Mouse (Mus musculus) right cerebral cortex, postnatal 36 days (tissue): ENCODE data around the gene Olfml1.

Experiments used
- DNase-seq, 2 experiments: peaks; one replicate each; pipeline ENCODE4 v3.0.0; 2022; ENCODE audit warnings: low spot score in 2 of 2, mixed read lengths in 1 of 2

Olfml1 gene

DNA sequence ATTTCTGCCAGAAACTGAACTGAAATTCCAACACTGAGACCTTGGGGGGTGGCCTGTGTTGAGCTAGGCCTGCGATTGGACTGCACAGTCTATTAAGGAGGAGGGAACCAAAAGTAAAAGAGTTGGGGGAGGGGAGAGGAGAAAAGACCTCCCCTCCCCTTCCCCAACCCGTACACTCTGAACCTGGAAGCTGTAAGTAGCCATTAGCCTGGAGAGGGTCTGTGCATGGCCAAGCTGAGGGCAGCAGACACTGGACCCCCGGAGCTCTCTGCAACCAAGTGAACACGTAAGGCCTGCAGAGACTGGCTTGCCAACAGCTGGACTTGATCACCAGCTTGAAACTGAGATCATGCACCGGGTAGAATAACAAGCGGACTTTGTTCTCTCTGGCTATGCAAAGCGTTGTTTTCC, at the start of gene Olfml1:
Gene Olfml1 (plus strand): TSS at position 186 of the 411 bp plus-strand sequence.
- DNase-seq = peak in 1 of 2 experiments; percentile 2

GRCm38 (mm10) chr7:107519256-107520025, 47.8 kb upstream of the Olfml1 start:
- no peak for DNase-seq

DNA sequence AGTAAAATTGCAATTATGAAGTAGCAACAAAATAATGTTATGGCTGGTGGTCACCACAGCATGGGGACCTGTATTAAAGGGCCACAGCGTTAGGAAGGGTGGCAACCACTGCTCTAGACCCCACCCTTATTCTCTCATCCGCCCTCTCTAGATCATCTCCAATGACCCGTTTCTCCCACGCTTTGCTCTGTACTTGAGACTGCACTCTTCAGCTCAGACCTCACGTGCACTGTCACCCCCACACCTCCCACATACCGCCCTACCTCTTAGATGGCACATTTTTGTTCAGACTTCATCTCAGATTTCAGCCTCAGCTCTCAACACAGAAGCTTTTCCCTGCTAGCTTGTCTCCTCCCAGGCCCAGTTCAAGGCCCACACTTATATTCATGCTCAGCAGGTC, 45.8 kb upstream of the Olfml1 start:
- no peak for DNase-seq

GRCm38 (mm10) chr7:107526299-107526698, 40.9 kb upstream of the Olfml1 start:
- peak; percentile 6 to 9 for DNase-seq

DNA sequence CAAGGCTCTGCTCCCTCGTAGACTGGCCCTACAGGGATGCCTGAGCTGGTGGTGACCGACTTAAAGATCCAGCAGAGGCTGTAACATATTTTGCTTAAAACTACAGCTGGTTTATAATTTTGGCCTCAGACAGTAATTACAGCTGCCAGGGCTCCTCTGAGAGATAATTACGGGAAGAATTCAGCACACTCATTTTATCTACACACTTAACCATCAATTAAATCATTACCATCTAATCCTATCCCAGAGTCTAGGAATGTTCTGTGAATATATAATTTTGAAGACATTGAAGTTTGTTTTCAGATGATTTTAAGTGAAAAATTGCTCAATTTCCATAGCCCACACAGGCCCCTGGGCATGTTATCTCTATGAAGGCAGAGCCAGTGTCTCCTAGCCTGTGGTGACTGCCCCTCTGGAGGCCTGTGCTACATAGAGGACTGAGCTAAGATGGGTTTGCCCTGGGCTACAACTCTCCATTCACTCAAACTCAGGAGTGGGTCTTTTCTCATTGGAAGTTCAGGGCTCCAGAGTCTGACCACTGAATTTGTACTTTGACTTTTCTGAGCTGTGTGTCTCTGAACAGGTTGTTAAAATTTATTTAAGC, 39.0 kb upstream of the Olfml1 start:
- no peak for DNase-seq

GRCm38 (mm10) chr7:107529364-107529763, 37.9 kb upstream of the Olfml1 start:
- DNase-seq = no peak

- DNase-seq = no peak
Measured at GRCm38 (mm10) chr7:107535311-107535710, 31.9 kb upstream of the Olfml1 start.

- no peak for DNase-seq
Measured at GRCm38 (mm10) chr7:107536516-107536915, 30.7 kb upstream of the Olfml1 start.

- DNase-seq = no peak
Measured at GRCm38 (mm10) chr7:107540034-107540433, 27.2 kb upstream of the Olfml1 start.

- DNase-seq = no peak
Measured at GRCm38 (mm10) chr7:107545011-107545410, 22.2 kb upstream of the Olfml1 start.

GRCm38 (mm10) chr7:107547872-107548271, 19.4 kb upstream of the Olfml1 start:
- no peak for DNase-seq

DNA sequence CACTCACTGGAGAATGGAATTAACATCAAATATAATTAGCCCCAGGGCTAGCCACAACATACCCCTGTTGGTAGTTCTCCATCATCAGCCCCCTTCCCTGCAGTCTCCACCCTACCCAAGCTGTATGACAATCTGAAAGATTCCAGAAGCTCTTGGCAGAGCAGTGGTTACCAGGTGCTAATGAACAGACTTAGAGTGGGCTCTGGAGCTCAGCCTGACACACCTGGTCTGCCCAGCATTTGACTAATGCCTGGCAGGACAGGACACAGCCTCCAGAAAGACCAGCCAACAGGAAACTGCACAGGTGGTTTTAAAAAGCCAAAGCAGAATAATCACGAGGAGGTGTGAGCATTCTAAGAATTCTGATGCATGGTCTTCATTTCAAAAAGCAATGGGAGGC, 13.8 kb upstream of the Olfml1 start:
- DNase-seq = no peak

- no peak for DNase-seq
Measured at GRCm38 (mm10) chr7:107555906-107556305, 11.3 kb upstream of the Olfml1 start.

- DNase-seq = no peak
Measured at GRCm38 (mm10) chr7:107560675-107561074, 6.6 kb upstream of the Olfml1 start.

DNA sequence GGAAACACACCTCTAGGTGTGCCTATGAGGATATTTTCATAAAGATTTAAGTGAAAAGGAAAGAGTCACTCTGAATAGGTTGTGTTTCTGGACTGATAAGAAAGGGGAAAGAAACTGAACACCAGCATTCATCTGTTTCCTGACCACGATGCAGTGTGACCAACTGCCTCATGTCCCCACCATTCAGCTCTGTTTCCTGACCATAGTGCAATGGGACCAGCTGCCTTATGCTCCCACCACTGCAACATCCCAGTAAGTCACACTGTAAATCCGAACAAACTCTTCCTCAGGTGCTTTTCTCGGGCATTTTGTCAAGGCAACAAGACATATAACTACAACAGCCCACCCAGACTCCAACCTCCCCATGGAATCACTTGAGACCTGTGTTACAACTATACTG, 5.7 kb upstream of the Olfml1 start:
- no peak for DNase-seq

DNA sequence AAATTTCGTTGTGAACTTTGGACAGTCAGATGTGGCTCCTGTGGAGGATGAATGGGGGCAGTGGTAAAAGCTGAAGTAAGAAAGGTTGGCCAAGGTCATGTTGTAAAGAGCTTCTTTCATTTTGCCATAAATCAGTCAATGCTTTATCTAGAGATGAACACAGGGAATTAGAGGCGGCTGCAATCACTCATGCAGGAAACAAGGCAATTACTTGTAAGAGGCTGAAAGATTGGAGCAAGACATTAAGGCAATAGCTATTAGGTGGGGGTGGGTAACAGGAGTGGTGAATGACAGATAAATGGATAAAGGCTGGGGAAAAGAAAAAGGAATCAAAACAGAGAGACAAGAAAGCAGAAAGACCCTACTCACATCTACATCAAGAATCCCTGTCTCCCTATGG, 3.5 kb upstream of the Olfml1 start:
- no peak for DNase-seq

- DNase-seq = no peak
Measured at GRCm38 (mm10) chr7:107567674-107568073, 428 bp downstream of the Olfml1 start.

DNA sequence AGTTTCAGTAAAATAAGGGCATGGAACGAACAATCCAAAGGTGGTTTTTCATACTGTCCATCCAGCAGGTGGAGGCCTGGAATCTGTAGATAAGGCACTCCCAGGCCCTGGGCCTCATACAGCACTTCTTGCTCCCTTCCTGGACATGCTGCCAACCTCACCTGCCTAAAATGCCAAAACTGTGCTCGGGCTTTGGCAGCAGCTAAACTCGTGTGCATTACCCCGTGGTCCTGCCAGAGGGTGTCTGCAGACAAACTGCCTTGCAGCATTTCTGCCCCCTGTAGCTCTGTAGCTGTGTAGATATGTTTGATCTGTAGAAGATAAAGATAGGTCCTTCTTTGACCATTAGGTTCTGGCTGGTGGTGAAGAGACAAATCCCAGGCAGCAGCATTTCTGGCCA, 1.7 kb downstream of the Olfml1 start:
- no peak for DNase-seq

DNA sequence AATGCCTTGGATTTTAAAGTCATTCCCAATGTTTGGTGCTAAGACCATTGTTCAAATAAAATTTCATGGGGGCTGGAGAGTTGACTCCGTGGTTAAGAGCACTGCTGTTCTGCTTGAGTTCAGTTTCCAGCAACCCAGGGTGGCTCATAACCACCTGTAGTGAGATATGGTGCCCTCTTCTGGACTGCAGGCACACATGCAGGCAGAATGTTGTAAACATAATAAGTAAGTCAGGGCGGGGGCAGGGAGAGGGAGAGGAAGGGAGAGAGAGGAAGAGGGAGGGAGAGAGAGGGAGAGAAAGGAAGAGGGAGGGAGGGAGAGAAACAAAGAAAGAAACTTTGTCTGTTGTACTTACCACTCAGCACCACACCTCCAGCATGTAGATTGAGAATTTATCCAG, 6.6 kb downstream of the Olfml1 start:
- DNase-seq = no peak

DNA sequence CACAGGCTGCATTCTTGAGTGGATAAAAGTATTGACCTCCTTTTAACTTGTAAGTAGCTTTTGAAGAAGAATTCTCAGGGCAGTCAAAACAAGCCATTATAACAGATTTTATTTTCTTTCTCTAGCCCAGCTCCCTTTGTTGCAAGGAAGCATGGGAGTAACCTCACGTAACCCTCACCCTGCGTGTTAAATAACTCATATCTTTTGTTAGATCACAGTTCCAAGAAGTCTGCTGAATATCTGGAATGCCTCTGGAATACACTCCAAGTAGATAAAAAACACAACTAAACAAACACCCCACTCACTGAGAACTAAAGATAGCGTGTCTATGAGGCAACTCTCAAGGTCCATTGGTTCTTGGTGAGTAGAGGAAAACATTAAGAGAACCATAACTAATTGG, 7.0 kb downstream of the Olfml1 start:
- no peak for DNase-seq

- DNase-seq = peak; percentile 10 to 23
Measured at GRCm38 (mm10) chr7:107592641-107593040, 25.4 kb downstream of the Olfml1 start.

GRCm38 (mm10) chr7:107593904-107594303, 26.7 kb downstream of the Olfml1 start:
- DNase-seq = no peak

DNA sequence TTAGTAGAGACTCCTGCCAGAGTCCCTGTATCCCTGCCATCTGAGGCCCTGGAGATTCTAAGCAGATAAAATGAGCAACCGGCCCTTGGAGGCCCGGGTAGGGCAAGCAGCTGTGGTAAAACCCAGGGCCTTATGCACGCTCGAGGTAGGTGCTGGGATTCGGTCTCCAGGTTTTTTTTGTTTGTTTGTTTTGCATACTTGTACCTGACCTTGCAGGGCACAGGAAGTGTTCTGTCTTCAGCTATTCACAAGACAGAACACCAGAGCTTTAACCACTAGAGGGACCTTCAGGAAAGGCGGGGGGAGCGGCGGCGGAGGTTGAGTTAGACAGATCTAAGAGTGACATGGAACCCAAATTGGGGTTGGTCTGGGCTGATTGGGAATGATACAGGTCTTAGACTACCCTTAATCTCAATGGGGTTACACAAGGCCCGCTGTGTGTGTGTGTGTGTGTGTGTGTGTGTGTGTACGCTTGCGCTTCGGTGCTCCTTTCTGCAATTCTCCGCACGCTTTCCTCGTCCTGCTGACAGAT, 27.1 kb downstream of the Olfml1 start:
- DNase-seq = peak; percentile 8 to 12
